Mouse (Mus musculus) heart, adult 9 months (tissue): ENCODE results near the gene Nxn.

ENCODE experiments used
- DNase-seq, 2 experiments: peaks; one replicate each; pipeline ENCODE4 v3.0.0; 2022; ENCODE audit warnings: low spot score in 2 of 2

Gene Nxn

DNA sequence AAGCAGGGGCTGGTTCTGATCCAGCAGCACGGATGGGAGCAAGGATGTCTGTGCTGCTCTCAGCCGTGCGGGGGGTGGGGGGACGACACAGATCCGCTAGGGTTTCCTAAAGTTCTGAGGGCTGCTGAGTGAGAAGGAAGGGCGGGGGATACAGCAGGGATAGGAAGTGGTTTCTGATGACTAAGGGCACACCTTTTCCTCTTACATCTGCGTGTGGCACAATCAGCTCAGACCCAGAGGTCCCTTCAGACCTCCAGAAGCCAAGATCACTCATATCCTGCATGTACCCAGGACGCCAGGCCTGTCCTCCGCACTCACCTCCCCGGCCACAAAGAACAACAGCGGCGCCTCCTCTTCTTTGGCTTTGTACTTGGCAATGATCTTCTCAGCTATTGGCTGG is 137.7 kb downstream of the Nxn start:
- peak; percentile 27 to 50 for DNase-seq

DNA sequence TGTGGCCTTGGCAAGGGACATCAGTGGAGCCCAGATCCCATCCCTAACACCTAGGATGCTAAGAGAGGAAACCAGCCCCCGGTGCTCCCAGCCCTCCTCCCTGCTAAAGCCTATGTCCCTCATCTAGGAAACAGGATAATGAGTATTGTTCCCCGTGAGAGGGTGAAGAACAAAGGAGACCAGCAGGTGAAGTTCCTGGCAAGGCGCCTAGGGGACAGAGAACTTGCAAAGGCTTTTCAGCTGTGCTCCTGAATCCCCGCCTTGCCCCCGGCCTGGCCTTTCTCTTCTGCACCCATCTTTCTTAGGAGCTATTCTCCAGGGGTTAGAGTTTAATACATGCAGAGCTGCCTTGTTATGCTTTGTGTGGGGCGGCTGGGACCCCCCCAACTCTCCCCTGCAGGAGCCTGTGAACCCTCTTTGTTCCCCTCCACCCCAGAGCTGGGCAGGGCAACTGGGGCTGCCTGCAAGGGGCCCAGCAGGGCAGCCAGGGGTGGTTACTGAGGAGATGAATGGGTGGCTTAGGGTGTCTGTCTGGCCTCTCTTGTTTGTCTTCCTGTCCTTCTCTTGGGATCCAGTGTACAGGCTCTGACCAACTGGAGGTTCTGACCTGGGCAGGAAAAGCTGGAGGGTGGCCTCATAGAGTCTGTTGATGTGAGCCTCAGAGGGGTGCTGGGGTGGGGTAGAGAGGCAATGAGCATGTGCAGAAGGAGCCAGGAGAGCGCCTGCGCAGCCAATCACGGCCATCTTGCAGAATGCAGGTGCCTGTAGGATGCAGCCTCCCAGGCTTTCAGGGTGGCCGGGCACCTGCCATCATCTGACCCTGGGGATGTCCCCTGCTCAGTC is 138.5 kb downstream of the Nxn start:
- no peak for DNase-seq

DNA sequence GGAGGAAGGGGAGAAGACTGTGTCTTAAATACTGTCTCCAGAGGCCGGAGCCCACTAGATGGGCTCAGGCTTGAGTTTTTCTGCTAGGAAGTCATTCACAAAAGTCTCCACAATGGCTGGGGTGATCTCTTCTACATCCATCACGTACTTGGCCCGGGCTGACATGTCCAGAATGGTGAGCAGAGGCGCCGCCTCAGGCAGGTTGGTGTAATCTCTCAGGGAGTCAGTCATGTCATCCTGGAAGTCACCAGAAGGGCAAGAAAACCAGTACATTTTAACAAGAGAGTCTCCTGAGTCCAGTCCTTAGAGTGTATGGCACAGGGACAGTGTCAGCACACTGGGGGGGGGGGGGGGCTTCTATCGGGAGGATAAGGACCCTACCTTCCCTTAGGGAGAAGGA is 140.4 kb downstream of the Nxn start:
- no peak for DNase-seq

DNA sequence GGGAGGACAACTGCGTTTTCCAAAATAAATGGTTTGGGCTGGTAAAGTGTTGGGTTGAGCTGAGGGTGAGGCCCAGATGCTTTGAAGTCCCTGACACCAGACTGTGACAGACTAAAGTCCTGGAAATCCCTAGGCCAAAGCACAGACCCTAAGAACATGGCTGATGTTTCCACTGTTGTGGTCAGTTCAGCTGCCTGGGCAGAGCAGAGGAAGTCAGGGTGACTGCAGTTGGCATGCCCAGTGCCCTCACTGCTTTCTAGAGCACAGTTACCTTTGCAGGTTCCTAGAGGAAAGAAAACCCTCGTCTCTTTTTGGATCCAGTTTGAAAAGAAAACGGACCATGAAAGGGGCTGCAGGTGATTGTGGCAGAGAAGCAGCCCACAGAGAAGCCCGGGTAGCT is 141.6 kb downstream of the Nxn start:
- DNase-seq = no peak

- no peak for DNase-seq
Measured at GRCm38 (mm10) chr11:76256129-76256528, 142.8 kb downstream of the Nxn start.

DNA sequence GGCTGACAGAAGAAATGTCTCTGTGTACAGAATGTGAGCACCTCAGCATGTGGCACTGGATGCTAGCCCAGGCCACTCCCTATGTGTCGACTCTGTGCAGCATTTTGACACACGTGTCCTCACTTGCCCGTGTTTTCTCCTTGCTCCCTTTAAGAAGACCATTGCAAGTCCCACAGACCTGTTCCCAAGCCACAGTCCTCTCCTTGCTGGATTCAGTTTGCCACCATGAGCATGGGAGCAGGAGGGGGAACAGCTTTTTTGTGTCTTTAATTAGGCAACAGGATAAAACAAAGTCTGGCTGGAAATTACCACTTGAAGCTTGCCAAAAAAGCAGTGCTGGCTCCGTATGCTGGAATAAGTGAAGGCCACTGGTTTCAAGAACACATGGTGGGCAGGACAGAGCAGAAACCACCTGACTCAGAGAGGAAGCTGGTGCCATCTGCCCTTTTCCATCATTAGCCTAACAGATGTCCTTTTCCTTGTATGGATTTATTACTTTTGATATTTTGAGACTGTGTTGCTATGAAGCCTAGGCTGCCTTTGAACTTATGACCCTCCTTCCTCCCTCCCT is 143.4 kb downstream of the Nxn start:
- peak; percentile 49 to 50 for DNase-seq

DNA sequence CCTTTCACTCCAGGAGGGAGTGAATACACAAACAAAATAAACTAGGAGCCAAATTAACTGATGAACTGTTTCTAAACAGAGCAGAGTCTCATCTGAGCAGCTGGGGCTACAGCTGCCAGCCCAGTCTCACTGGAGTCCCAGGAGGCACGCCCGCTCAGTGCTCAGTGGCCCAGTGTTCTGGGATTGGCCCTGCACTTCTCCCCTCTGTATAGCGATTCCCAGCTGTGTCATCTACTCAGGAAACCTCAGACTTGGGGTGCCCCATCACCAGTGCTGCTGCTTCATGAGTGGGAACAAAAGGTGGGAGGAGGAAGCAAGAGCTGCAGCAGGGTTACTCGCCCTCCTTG is 145.0 kb downstream of the Nxn start:
- DNase-seq = peak in 1 of 2 experiments; percentile 37

- peak; percentile 74 to 86 for DNase-seq
Measured at GRCm38 (mm10) chr11:76253145-76253917, 145.6 kb downstream of the Nxn start.

DNA sequence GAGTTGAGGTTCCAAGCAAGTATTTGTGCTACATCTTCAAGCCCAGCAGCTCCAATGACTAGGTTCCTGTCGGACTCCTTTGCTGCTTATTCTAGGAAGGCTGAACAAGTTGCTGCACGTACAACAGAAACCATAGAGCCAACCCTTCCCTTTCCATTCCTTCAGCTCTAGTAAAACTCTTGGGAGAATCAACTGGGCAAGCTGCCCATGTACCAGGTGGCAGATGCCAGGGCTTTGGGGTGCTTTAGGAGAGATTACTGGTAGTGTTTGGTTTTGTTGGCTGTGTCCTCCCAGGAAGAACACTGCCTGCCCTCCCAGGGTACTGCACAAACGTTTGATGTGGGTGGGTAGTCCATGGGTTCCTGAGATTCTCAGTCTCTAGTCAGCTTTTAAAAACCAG is 146.9 kb downstream of the Nxn start:
- DNase-seq = no peak

- DNase-seq = no peak
Measured at GRCm38 (mm10) chr11:76247239-76247638, 151.7 kb downstream of the Nxn start.

- DNase-seq = no peak
Measured at GRCm38 (mm10) chr11:76246439-76246838, 152.5 kb downstream of the Nxn start.

- DNase-seq = no peak
Measured at GRCm38 (mm10) chr11:76243811-76244546, 155.0 kb downstream of the Nxn start.

- peak; percentile 83 to 89 for DNase-seq
Measured at GRCm38 (mm10) chr11:76242901-76243810, 155.8 kb downstream of the Nxn start, which contains the start of the genes Mrm3 and Glod4. Mrm3 (plus strand) TSS chr11:76243715. Glod4 (minus strand) TSS chr11:76243725.

DNA sequence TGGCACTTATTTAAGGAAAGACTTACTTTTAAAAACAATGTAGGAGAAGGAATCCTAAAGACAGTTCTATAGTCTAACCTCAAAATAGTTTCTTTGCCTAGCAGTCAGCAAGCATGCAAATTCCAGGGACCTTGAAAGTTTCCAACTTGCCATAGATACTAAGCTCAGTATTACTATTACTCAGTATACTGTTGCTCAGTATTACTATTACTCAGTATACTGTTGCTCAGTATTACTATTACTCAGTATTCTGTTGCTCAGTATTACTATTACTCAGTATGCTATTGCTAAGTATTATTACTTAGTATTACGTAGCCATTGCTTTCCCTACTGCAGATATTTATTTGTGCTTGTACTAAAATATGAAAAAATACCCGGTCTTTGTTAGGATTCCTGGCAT is 159.2 kb downstream of the Nxn start:
- no peak for DNase-seq

DNA sequence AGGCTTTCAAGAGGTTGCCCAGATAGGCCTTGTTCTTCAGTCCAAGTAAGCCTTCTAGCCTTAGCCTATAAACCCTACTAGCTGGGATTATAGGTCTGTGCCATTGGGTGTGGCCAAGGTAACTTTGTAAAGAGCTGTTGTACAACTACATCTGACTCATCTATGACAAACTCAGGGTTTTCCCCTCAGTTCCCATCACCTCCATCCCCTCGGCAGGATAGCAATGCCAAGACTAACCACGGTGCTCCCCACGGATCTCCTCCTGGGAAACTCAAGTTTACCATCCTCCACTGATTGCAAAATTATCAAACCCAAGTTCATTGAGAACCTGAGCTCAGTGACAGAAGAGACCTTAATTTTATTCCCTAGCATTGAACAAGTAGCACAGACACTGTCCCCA is 162.8 kb downstream of the Nxn start:
- no peak for DNase-seq

- no peak for DNase-seq
Measured at GRCm38 (mm10) chr11:76225051-76225450, 173.9 kb downstream of the Nxn start.

DNA sequence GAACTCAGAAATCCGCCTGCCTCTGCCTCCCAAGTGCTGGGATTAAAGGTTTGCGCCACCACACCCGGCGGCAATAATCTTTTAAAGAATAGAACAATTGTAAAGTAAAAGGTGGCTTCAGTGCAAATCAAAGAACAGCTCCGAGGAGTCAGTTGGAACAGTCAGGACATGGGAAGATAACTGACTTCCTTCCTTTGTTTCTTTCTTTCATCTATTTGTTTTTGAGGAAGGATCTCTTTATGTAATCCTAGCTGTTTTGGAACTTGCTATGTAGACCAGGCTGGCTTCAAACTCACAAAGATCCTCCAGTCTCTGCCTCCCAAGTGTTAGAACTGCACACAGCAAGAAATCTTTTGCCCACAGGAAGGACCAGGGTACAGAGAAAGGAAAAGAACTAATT is 174.3 kb downstream of the Nxn start:
- DNase-seq = no peak

- peak; percentile 95 to 96 for DNase-seq
Measured at GRCm38 (mm10) chr11:76217390-76217800, 181.5 kb downstream of the Nxn start, which contains the start of the genes Dbil5 and Gemin4. Dbil5 (plus strand) TSS chr11:76217608. Gemin4 (minus strand) TSS chr11:76217664.

- DNase-seq = peak; percentile 24 to 45
Measured at GRCm38 (mm10) chr11:76216681-76217389, 182.1 kb downstream of the Nxn start.

DNA sequence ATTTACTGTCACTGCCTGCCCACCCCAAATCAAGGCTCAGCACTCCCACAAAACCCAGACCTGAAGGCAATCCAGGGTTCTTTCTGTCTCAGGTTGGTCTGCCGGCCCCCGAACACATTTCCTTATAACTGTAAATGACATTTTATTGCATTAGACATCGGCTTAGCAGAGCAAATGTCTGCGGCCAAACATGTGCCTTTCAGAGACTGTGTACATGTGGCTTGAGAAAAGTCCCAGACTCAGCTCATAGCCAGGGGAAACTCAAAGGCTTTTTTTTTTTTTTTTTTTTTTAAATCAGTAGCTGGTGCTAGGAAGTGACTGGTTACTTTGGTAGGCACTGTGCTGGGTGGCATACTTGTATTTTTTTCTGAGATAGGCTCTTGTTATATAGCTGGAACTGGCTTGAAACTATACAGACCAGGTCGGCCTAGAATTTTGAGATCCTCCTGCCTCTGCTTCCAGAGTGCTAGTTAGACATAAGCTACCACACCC is 182.8 kb downstream of the Nxn start:
- DNase-seq = no peak
